ENCODE assay signal across 29 mouse cellular contexts in genomic region chrX:105911728-105912127, GRCm38 (mm10). TPM values are rescaled to one million over a fixed set of nuclear protein-coding genes. Genes with fewer than 3 reads are reported as not detected.
DNase-seq lines count a peak whose midpoint lies in the region; ATAC-seq and TF ChIP-seq lines count a peak whose summit lies in the region.
"Had no signal": no experiment of that assay in that cellular context is flagged by ENCODE, and none has a peak within 500 bp of the region (broad histone marks: within the 10 kb centered on the region; RNA-seq: fewer than 3 reads in every experiment).

No protein-coding gene starts in this region.

- DNase-seq in heart, adult 2 months, result no peak
- DNase-seq in heart, postnatal 36 days, result no peak
- peak; percentile 24 for DNase-seq in ovary, adult 18-20 months (ENCODE audit: low spot score)
- no peak for DNase-seq in ovary, postnatal 36 days (ENCODE audit: low spot score)
- peak; percentile 14 for DNase-seq in adipocyte (ENCODE audit: low spot score)
- no peak for DNase-seq in right cerebral cortex, adult 2 months (ENCODE audit: low spot score in 2 of 2)
- no peak for DNase-seq in hindbrain, embryonic 10.5 days (ENCODE audit: low spot score)
- DNase-seq: adrenal gland, postnatal 25 days; cerebellum, adult 2 months; cerebellum, postnatal 25 days; gastrocnemius, postnatal 14 days; kidney, adult 11 months; kidney, postnatal 14 days; layer of hippocampus, adult 9-11 months; liver; thymus, postnatal 14 days had no signal

- H3K27me3 ChIP-seq in heart, adult 2 months (ENCODE audit: control insufficient read depth, insufficient read depth, low read length), result no peaks in the 10 kb centered on the region
- no peaks in the 10 kb centered on the region for H3K27me3 ChIP-seq in hindbrain, embryonic 10.5 days (ENCODE audit: insufficient read depth, poor library complexity, severe bottlenecking)
- H3K27me3 ChIP-seq: forebrain, embryonic 13.5 days; heart, embryonic 15.5 days; hindbrain, embryonic 15.5 days; lung, embryonic 15.5 days; megakaryocyte, embryonic 14.5 days; midbrain, embryonic 13.5 days; neural tube, embryonic 15.5 days had no signal

- no peaks in the 10 kb centered on the region for H3K36me3 ChIP-seq in heart, adult 2 months (ENCODE audit: control insufficient read depth, insufficient read depth, low read length)
- no peaks in the 10 kb centered on the region for H3K36me3 ChIP-seq in hindbrain, embryonic 10.5 days
- H3K36me3 ChIP-seq: heart, embryonic 10.5 days; heart, embryonic 15.5 days; hindbrain, embryonic 15.5 days; lung, embryonic 15.5 days; midbrain, embryonic 13.5 days; neural tube, embryonic 15.5 days had no signal

- intact Hi-C loops in heart, adult 2 months (cut with DNase I), result no loop called here
- intact Hi-C loops in heart, postnatal 36 days (cut with DNase I), result no loop called here

- no peak overlapping the region for H3K9ac ChIP-seq in heart, adult 2 months (ENCODE audit: low read depth, low read length)
- H3K9ac ChIP-seq: forebrain, embryonic 13.5 days; heart, embryonic 15.5 days; hindbrain, embryonic 15.5 days; liver, embryonic 14.5 days; lung, embryonic 15.5 days; midbrain, embryonic 13.5 days; neural tube, embryonic 15.5 days had no signal

- peaks cover 1% of the 10 kb centered on the region for H3K4me1 ChIP-seq in heart, adult 2 months (ENCODE audit: control insufficient read depth, insufficient read depth, low read length)
- no peaks in the 10 kb centered on the region for H3K4me1 ChIP-seq in hindbrain, embryonic 10.5 days (replicated peaks)
- H3K4me1 ChIP-seq: forebrain, embryonic 13.5 days; heart, embryonic 10.5 days; hindbrain, embryonic 15.5 days; lung, embryonic 15.5 days; midbrain, embryonic 13.5 days; neural tube, embryonic 15.5 days had no signal

- H3K79me2 ChIP-seq in heart, adult 2 months (replicated peaks; ENCODE audit: control insufficient read depth, insufficient read depth, low read length), result peaks cover 2% of the 10 kb centered on the region

- WGBS in heart, adult 2 months, result 21% methylated on average over 3 of the region's 3 CpGs
- WGBS in hindbrain, embryonic 10.5 days, result 87% methylated on average over 3 of the region's 3 CpGs

- no peak for TF ChIP-seq EP300 in heart, adult 2 months (IDR thresholded peaks at IDR 0.05; ENCODE audit: insufficient read depth, low read depth, low read length)

- H3K27ac ChIP-seq in heart, adult 2 months, result peak overlapping the region; percentile 23; the same call in 1 of the 2 replicates
- H3K27ac ChIP-seq in hindbrain, embryonic 10.5 days, result no peak overlapping the region
- H3K27ac ChIP-seq: forebrain, embryonic 13.5 days; heart, embryonic 10.5 days; heart, embryonic 15.5 days; hindbrain, embryonic 15.5 days; liver, embryonic 14.5 days; lung, embryonic 15.5 days; midbrain, embryonic 13.5 days; neural tube, embryonic 15.5 days had no signal

- no peak for TF ChIP-seq CTCF in heart, adult 2 months (IDR thresholded peaks at IDR 0.05)

- peak; percentile 34; the same call in 1 of the 2 replicates for ATAC-seq in megakaryocyte-erythroid progenitor cell, adult 5-6 weeks (replicated peaks; ENCODE audit: low FRiP score, low TSS enrichment, poor library complexity, severe bottlenecking)
- ATAC-seq: forebrain, embryonic 13.5 days; inflammation-experienced regulatory T-cells, adult 6 months; midbrain, embryonic 13.5 days; Patski had no signal

- H3K4me3 ChIP-seq in heart, adult 2 months, result no peak overlapping the region
- no peak overlapping the region for H3K4me3 ChIP-seq in hindbrain, embryonic 10.5 days
- H3K4me3 ChIP-seq: forebrain, embryonic 13.5 days; heart, embryonic 10.5 days; heart, embryonic 15.5 days; hindbrain, embryonic 15.5 days; lung, embryonic 15.5 days; megakaryocyte, embryonic 14.5 days; midbrain, embryonic 13.5 days; neural tube, embryonic 15.5 days had no signal

- H3K9me3 ChIP-seq in hindbrain, embryonic 10.5 days, result no peaks in the 10 kb centered on the region
- H3K9me3 ChIP-seq: forebrain, embryonic 13.5 days; G1E; heart, embryonic 10.5 days; heart, embryonic 15.5 days; hindbrain, embryonic 15.5 days; lung, embryonic 15.5 days; megakaryocyte, embryonic 14.5 days; midbrain, embryonic 13.5 days; neural tube, embryonic 15.5 days had no signal

- no peak for TF ChIP-seq POLR2A in heart, adult 2 months (IDR thresholded peaks at IDR 0.05; ENCODE audit: insufficient read depth, low read depth, low read length)

RNA-seq across cellular contexts. Expression of gene Atrx, which starts 17.5 kb away (rescaled TPM):
- total RNA-seq in heart, adult 2 months (2021), result 10 to 100 TPM; 55.6 to 64.9 TPM
- polyA plus RNA-seq in heart, adult 2 months (2012; rRNA removed), result 14.1 and 20.8 TPM in 2 replicates
- 10 to 100 TPM; 61.6 to 70.0 TPM for total RNA-seq in heart, postnatal 36 days (2021)
- 168 and 243 TPM in 2 replicates for total RNA-seq in megakaryocyte-erythroid progenitor cell, adult 5-6 weeks (2014; fragmentation: Nextera tagmentation)
- total RNA-seq in megakaryocyte-erythroid progenitor cell, adult 5-6 weeks (2017), result 253 and 330 TPM in 2 replicates
- polyA plus RNA-seq in hindbrain, embryonic 10.5 days (2016; fragmentation: Nextera tagmentation; extraction: Ambion mirVana), result 127 and 163 TPM in 2 replicates

Comparison
In these comparisons a context has a peak if more than half of its experiments do, and no peak if none do; other contexts are left out.
1. DNase-seq: peak in ovary, adult 18-20 months (single experiment) and adipocyte (single experiment); none in heart, adult 2 months (0 of 2), heart, postnatal 36 days (0 of 2), ovary, postnatal 36 days (single experiment), right cerebral cortex, adult 2 months (0 of 2) and hindbrain, embryonic 10.5 days (single experiment).